Mouse (Mus musculus): ENCODE results near the gene Higd2a. TPM values are rescaled to one million over a fixed set of nuclear protein-coding genes. Genes with fewer than 3 reads are reported as not detected.

Higd2a gene
- polyA plus RNA-seq, 1 experiment from 2014 or later: 177 TPM

GRCm38 (mm10) chr13:54574854-54575481 is 15.0 kb upstream of the Higd2a start, which contains the start of gene Arl10:
Gene Arl10 (plus strand): TSS chr13:54575015.
- Histone ChIP-seq H3K27me3 (replicated peaks; ENCODE audit: control insufficient read depth, insufficient read depth, low read length) (no peaks in the 10 kb centered on the region), H3K4me1 (replicated peaks; ENCODE audit: control insufficient read depth, insufficient read depth, low read length) (peaks cover 10% of the 10 kb centered on the region), H3K9ac (ENCODE audit: low read depth, low read length) (peak within 1 kb of the TSS; percentile 80), H3K27ac (ENCODE audit: low read depth, low read length) (peak within 1 kb of the TSS; percentile 53; the same call in 1 of the 2 replicates), H3K4me3 (ENCODE audit: low read depth, low read length) (peak within 1 kb of the TSS; percentile 79), H3K36me3 (ENCODE audit: control insufficient read depth, insufficient read depth, low read length) (peaks cover 5% of the 10 kb centered on the region; the same call in 1 of the 2 replicates), H3K4me2 (peak within 1 kb of the TSS; percentile 88), H3K9me3 (ENCODE audit: control insufficient read depth, low read length) (no peaks in the 10 kb centered on the region)
- ATAC-seq (replicated peaks; ENCODE audit: low FRiP score) (peak; percentile 82), DNase-seq (ENCODE audit: low spot score) (peak; percentile 84)
- WGBS: under 1% methylated on average over 55 of the region's 55 CpGs

GRCm38 (mm10) chr13:54575489-54575888 is 14.5 kb upstream of the Higd2a start:
- no peak overlapping the region for H3K27ac ChIP-seq (ENCODE audit: low read depth, low read length)
- WGBS: 7% methylated on average over 19 of the region's 19 CpGs
- DNase-seq (ENCODE audit: low spot score) (peak; percentile 49), ATAC-seq (replicated peaks; ENCODE audit: low FRiP score) (0 out of 2 replicates have a peak, but pooled peaks have one; percentile 15)
- H3K4me3 ChIP-seq (ENCODE audit: low read depth, low read length): peak overlapping the region; percentile 79
- H3K4me1 ChIP-seq (replicated peaks; ENCODE audit: control insufficient read depth, insufficient read depth, low read length): peaks cover 10% of the 10 kb centered on the region
- no peaks in the 10 kb centered on the region for H3K27me3 ChIP-seq (replicated peaks; ENCODE audit: control insufficient read depth, insufficient read depth, low read length)
- peaks cover 5% of the 10 kb centered on the region; the same call in 1 of the 2 replicates for H3K36me3 ChIP-seq (ENCODE audit: control insufficient read depth, insufficient read depth, low read length)
- H3K4me2 ChIP-seq: peak overlapping the region; percentile 88
- peak overlapping the region; percentile 80 for H3K9ac ChIP-seq (ENCODE audit: low read depth, low read length)
- H3K9me3 ChIP-seq (ENCODE audit: control insufficient read depth, low read length): no peaks in the 10 kb centered on the region

GRCm38 (mm10) chr13:54577652-54578507 is 12.1 kb upstream of the Higd2a start:
- WGBS: 78% methylated on average over 21 of the region's 21 CpGs
- H3K4me2 ChIP-seq: no peak overlapping the region
- DNase-seq (ENCODE audit: low spot score): no peak
- no peak overlapping the region for H3K27ac ChIP-seq (ENCODE audit: low read depth, low read length)
- H3K4me1 ChIP-seq (replicated peaks; ENCODE audit: control insufficient read depth, insufficient read depth, low read length): peaks cover 10% of the 10 kb centered on the region
- H3K9me3 ChIP-seq (ENCODE audit: control insufficient read depth, low read length): no peaks in the 10 kb centered on the region
- H3K4me3 ChIP-seq (ENCODE audit: low read depth, low read length): no peak overlapping the region
- H3K9ac ChIP-seq (ENCODE audit: low read depth, low read length): no peak overlapping the region
- ATAC-seq (replicated peaks; ENCODE audit: low FRiP score): no peak
- peaks cover 15% of the 10 kb centered on the region for H3K36me3 ChIP-seq (ENCODE audit: control insufficient read depth, insufficient read depth, low read length)
- no peaks in the 10 kb centered on the region for H3K27me3 ChIP-seq (replicated peaks; ENCODE audit: control insufficient read depth, insufficient read depth, low read length)

- H3K9ac ChIP-seq (ENCODE audit: low read depth, low read length): no peak overlapping the region
- H3K4me1 ChIP-seq (replicated peaks; ENCODE audit: control insufficient read depth, insufficient read depth, low read length): peaks cover 5% of the 10 kb centered on the region
- H3K9me3 ChIP-seq (ENCODE audit: control insufficient read depth, low read length): no peaks in the 10 kb centered on the region
- ATAC-seq (replicated peaks; ENCODE audit: low FRiP score) (no peak), DNase-seq (ENCODE audit: low spot score) (no peak)
- H3K36me3 ChIP-seq (ENCODE audit: control insufficient read depth, insufficient read depth, low read length): peaks cover 46% of the 10 kb centered on the region
- no peak overlapping the region for H3K4me3 ChIP-seq (ENCODE audit: low read depth, low read length)
- H3K27ac ChIP-seq (ENCODE audit: low read depth, low read length): no peak overlapping the region
- H3K27me3 ChIP-seq (replicated peaks; ENCODE audit: control insufficient read depth, insufficient read depth, low read length): no peaks in the 10 kb centered on the region
- 85% methylated on average over 2 of the region's 2 CpGs for WGBS
- H3K4me2 ChIP-seq: no peak overlapping the region
These were observed 8.6 kb upstream of the Higd2a start for GRCm38 (mm10) chr13:54581385-54581784.

- ATAC-seq (replicated peaks; ENCODE audit: low FRiP score) (no peak), DNase-seq (ENCODE audit: low spot score) (no peak)
- 74% methylated on average over 10 of the region's 10 CpGs for WGBS
- no peak overlapping the region for H3K27ac ChIP-seq (ENCODE audit: low read depth, low read length)
- H3K9ac ChIP-seq (ENCODE audit: low read depth, low read length): no peak overlapping the region
- H3K27me3 ChIP-seq (replicated peaks; ENCODE audit: control insufficient read depth, insufficient read depth, low read length): no peaks in the 10 kb centered on the region
- H3K4me3 ChIP-seq (ENCODE audit: low read depth, low read length): no peak overlapping the region
- no peaks in the 10 kb centered on the region for H3K9me3 ChIP-seq (ENCODE audit: control insufficient read depth, low read length)
- peaks cover 5% of the 10 kb centered on the region for H3K4me1 ChIP-seq (replicated peaks; ENCODE audit: control insufficient read depth, insufficient read depth, low read length)
- H3K36me3 ChIP-seq (ENCODE audit: control insufficient read depth, insufficient read depth, low read length): peaks cover 46% of the 10 kb centered on the region
- H3K4me2 ChIP-seq: no peak overlapping the region
These were observed 7.9 kb upstream of the Higd2a start for GRCm38 (mm10) chr13:54582126-54582525.

- 90% methylated on average over 5 of the region's 5 CpGs for WGBS
- ATAC-seq (replicated peaks; ENCODE audit: low FRiP score) (no peak), DNase-seq (ENCODE audit: low spot score) (no peak)
- Histone ChIP-seq H3K4me3 (ENCODE audit: low read depth, low read length) (no peak overlapping the region), H3K27me3 (replicated peaks; ENCODE audit: control insufficient read depth, insufficient read depth, low read length) (no peaks in the 10 kb centered on the region), H3K4me1 (replicated peaks; ENCODE audit: control insufficient read depth, insufficient read depth, low read length) (peaks cover 5% of the 10 kb centered on the region), H3K9ac (ENCODE audit: low read depth, low read length) (no peak overlapping the region), H3K36me3 (ENCODE audit: control insufficient read depth, insufficient read depth, low read length) (peaks cover 47% of the 10 kb centered on the region), H3K27ac (ENCODE audit: low read depth, low read length) (no peak overlapping the region), H3K9me3 (ENCODE audit: control insufficient read depth, low read length) (no peaks in the 10 kb centered on the region), H3K4me2 (no peak overlapping the region)
These were observed 7.1 kb upstream of the Higd2a start for GRCm38 (mm10) chr13:54582860-54583259.

GRCm38 (mm10) chr13:54585831-54586230 is 4.2 kb upstream of the Higd2a start:
- H3K4me3 ChIP-seq (ENCODE audit: low read depth, low read length): no peak overlapping the region
- ATAC-seq (replicated peaks; ENCODE audit: low FRiP score) (no peak), DNase-seq (ENCODE audit: low spot score) (no peak)
- H3K27me3 ChIP-seq (replicated peaks; ENCODE audit: control insufficient read depth, insufficient read depth, low read length): no peaks in the 10 kb centered on the region
- H3K9ac ChIP-seq (ENCODE audit: low read depth, low read length): no peak overlapping the region
- H3K9me3 ChIP-seq (ENCODE audit: control insufficient read depth, low read length): no peaks in the 10 kb centered on the region
- no peak overlapping the region for H3K4me2 ChIP-seq
- H3K4me1 ChIP-seq (replicated peaks; ENCODE audit: control insufficient read depth, insufficient read depth, low read length): peaks cover 8% of the 10 kb centered on the region; the same call in 1 of the 2 replicates
- WGBS: 88% methylated on average over 11 of the region's 11 CpGs
- no peak overlapping the region for H3K27ac ChIP-seq (ENCODE audit: low read depth, low read length)
- peaks cover 48% of the 10 kb centered on the region for H3K36me3 ChIP-seq (ENCODE audit: control insufficient read depth, insufficient read depth, low read length)

- DNase-seq (ENCODE audit: low spot score): no peak
- ATAC-seq (replicated peaks; ENCODE audit: low FRiP score): peak; percentile 43
- H3K4me1 ChIP-seq (replicated peaks; ENCODE audit: control insufficient read depth, insufficient read depth, low read length): peaks cover 17% of the 10 kb centered on the region
- no peaks in the 10 kb centered on the region for H3K9me3 ChIP-seq (ENCODE audit: control insufficient read depth, low read length)
- H3K27me3 ChIP-seq (replicated peaks; ENCODE audit: control insufficient read depth, insufficient read depth, low read length): no peaks in the 10 kb centered on the region
- H3K4me3 ChIP-seq (ENCODE audit: low read depth, low read length): peak overlapping the region; percentile 73
- H3K9ac ChIP-seq (ENCODE audit: low read depth, low read length): peak overlapping the region; percentile 82
- peaks cover 23% of the 10 kb centered on the region for H3K36me3 ChIP-seq (ENCODE audit: control insufficient read depth, insufficient read depth, low read length)
- peak overlapping the region; percentile 28; the same call in 1 of the 2 replicates for H3K27ac ChIP-seq (ENCODE audit: low read depth, low read length)
- H3K4me2 ChIP-seq: peak overlapping the region; percentile 73
- whole genome bisulfite sequencing: 1% methylated on average over 24 of the region's 24 CpGs
These were observed 502 bp upstream of the Higd2a start for GRCm38 (mm10) chr13:54589414-54589995.

All from liver, embryonic 11.5 days (tissue).